ENCODE assay signal across 8 mouse cellular contexts in genomic region chr13:99391417-99391816, GRCm38 (mm10). TPM values are rescaled to one million over a fixed set of nuclear protein-coding genes. Genes with fewer than 3 reads are reported as not detected.
DNase-seq lines count a peak whose midpoint lies in the region; ATAC-seq and TF ChIP-seq lines count a peak whose summit lies in the region.
"Had no signal": no experiment of that assay in that cellular context is flagged by ENCODE, and none has a peak within 500 bp of the region (broad histone marks: within the 10 kb centered on the region; RNA-seq: fewer than 3 reads in every experiment).

No protein-coding gene starts in this region.

- no peak for TF ChIP-seq CTCF in layer of hippocampus, adult 2 months (conservative IDR thresholded peaks at IDR 0.05)
- TF ChIP-seq CTCF in liver, postnatal 0 days (IDR thresholded peaks at IDR 0.05; ENCODE audit: low read depth): no peak

- no peak for TF ChIP-seq EP300 in liver, postnatal 0 days (IDR thresholded peaks at IDR 0.05; ENCODE audit: low read depth)

- H3K9me3 ChIP-seq in liver, postnatal 0 days (ENCODE audit: low read length): no peaks in the 10 kb centered on the region
- H3K9me3 ChIP-seq: liver, embryonic 15.5 days had no signal

- ATAC-seq in liver, postnatal 0 days: no peak

- peak overlapping the region; percentile 32; the same call in 1 of the 2 replicates for H3K27ac ChIP-seq in layer of hippocampus, adult 2 months
- H3K27ac ChIP-seq in liver, postnatal 0 days (ENCODE audit: low read depth): no peak overlapping the region
- H3K27ac ChIP-seq: liver, embryonic 15.5 days had no signal

- H3K27me3 ChIP-seq in liver, postnatal 0 days (ENCODE audit: insufficient read depth, low read length): no peaks in the 10 kb centered on the region
- H3K27me3 ChIP-seq: liver, embryonic 15.5 days had no signal

- no peak overlapping the region for H3K4me2 ChIP-seq in liver, postnatal 0 days (ENCODE audit: low read depth, low read length)
- H3K4me2 ChIP-seq: liver, embryonic 15.5 days had no signal

- H3K36me3 ChIP-seq in liver, postnatal 0 days (replicated peaks; ENCODE audit: insufficient read depth, low read length): no peaks in the 10 kb centered on the region
- H3K36me3 ChIP-seq: liver, embryonic 15.5 days had no signal

- peak; percentile 30 to 49 for DNase-seq in layer of hippocampus, adult 2 months (ENCODE audit: low spot score in 2 of 2)
- DNase-seq in layer of hippocampus, postnatal 25 days (ENCODE audit: extremely low spot score in 1 of 2, low spot score in 1 of 2): no peak
- DNase-seq in adrenal gland, adult 2 months: peak; percentile 91
- DNase-seq in cerebellum, postnatal 14 days: peak; percentile 73
- DNase-seq in heart, postnatal 4 days: peak; percentile 56
- DNase-seq in skeletal muscle tissue, adult 2 months (ENCODE audit: low read depth, low spot score): peak; percentile 74
- DNase-seq in liver, postnatal 0 days: no peak

- H3K9ac ChIP-seq in liver, postnatal 0 days (replicated peaks): no peak overlapping the region
- H3K9ac ChIP-seq: liver, embryonic 15.5 days had no signal

- no peaks in the 10 kb centered on the region for H3K4me1 ChIP-seq in liver, postnatal 0 days (ENCODE audit: insufficient read depth)
- H3K4me1 ChIP-seq: liver, embryonic 15.5 days had no signal

- H3K4me3 ChIP-seq in layer of hippocampus, adult 2 months: no peak overlapping the region
- H3K4me3 ChIP-seq in liver, postnatal 0 days (ENCODE audit: low read depth, low read length): no peak overlapping the region
- H3K4me3 ChIP-seq: liver, embryonic 15.5 days had no signal

- WGBS in liver, postnatal 0 days (ENCODE audit: insufficient replicate concordance): 89% methylated on average over 3 of the region's 3 CpGs

RNA-seq across cellular contexts. Expression of gene Mrps27, which starts 46.8 kb away (rescaled TPM):
- total RNA-seq in layer of hippocampus, adult 2 months (2021): 10 to 100 TPM; 23.2 to 26.3 TPM
- total RNA-seq in layer of hippocampus, postnatal 25 days (2021): 10 to 100 TPM; 26.5 to 28.4 TPM
- total RNA-seq in adrenal gland, adult 2 months (2021): 10 to 100 TPM; 45.6 to 54.2 TPM
- polyA plus RNA-seq in adrenal gland, adult 2 months (2012; rRNA removed): 13.8 and 20.6 TPM in 2 replicates
- 10 to 100 TPM; 50.9 to 52.2 TPM for total RNA-seq in heart, postnatal 4 days (2021)
- 16.6 and 17.3 TPM in 2 replicates for polyA plus RNA-seq in liver, postnatal 0 days (2015; fragmentation: Nextera tagmentation; extraction: Ambion mirVana)

RNA-seq across cellular contexts. Expression of gene Ptcd2, which starts 46.9 kb away (rescaled TPM):
- total RNA-seq in layer of hippocampus, adult 2 months (2021): 10 to 100 TPM; 28.8 to 30.5 TPM
- total RNA-seq in layer of hippocampus, postnatal 25 days (2021): 10 to 100 TPM; 28.2 to 33.0 TPM
- 10 to 100 TPM; 30.8 to 39.7 TPM for total RNA-seq in adrenal gland, adult 2 months (2021)
- polyA plus RNA-seq in adrenal gland, adult 2 months (2012; rRNA removed): 10.0 and 15.0 TPM in 2 replicates
- total RNA-seq in heart, postnatal 4 days (2021): 10 to 100 TPM; 37.9 to 40.6 TPM
- polyA plus RNA-seq in liver, postnatal 0 days (2015; fragmentation: Nextera tagmentation; extraction: Ambion mirVana): 23.2 and 23.8 TPM in 2 replicates

Comparison
In these comparisons a context has a peak if more than half of its experiments do, and no peak if none do; other contexts are left out.
1. DNase-seq: peak in layer of hippocampus, adult 2 months (2 of 2), adrenal gland, adult 2 months (single experiment), cerebellum, postnatal 14 days (2 of 2), heart, postnatal 4 days (single experiment) and skeletal muscle tissue, adult 2 months (single experiment); none in layer of hippocampus, postnatal 25 days (0 of 2) and liver, postnatal 0 days (single experiment).